Mouse (Mus musculus): ENCODE measurements at regions not wholly inside any gene's neighbourhood (a gene's known extent, or its start where the extent isn't known, plus 50 kb on each side); places are given as distances from the start of the nearest gene placed in this dataset.

DNA sequence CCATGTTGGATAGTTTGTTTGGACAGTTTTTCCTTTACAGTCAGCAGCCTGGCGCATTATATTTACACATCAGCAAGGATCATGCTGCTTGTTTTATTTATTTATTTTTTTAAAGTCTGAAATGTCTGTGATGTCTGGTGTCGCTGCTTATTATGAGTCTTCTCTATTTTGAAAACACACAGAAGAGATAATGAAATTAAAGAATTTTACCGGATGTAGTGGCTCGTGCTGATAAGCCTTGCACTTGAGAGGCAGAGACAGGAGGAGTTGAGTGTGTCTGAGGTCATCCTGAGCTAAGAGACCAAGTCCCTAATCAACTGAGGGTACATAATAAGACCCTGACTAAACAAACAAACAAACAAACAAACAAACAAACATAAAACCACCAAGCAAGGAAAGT is 402.6 kb upstream of the Slc30a5 start:
- 82% methylated on average over 4 of the region's 4 CpGs for whole genome bisulfite sequencing
- no peaks in the 10 kb centered on the region for H3K36me3 ChIP-seq (replicated peaks)
- no peak overlapping the region for H3K4me3 ChIP-seq
- no peaks in the 10 kb centered on the region for H3K9me3 ChIP-seq
- H3K4me2 ChIP-seq: no peak overlapping the region
- ATAC-seq (replicated peaks): no peak
- no peak overlapping the region for H3K9ac ChIP-seq
- H3K27me3 ChIP-seq (replicated peaks): no peaks in the 10 kb centered on the region
- no peak overlapping the region for H3K27ac ChIP-seq
- H3K4me1 ChIP-seq: peaks cover 20% of the 10 kb centered on the region

DNA sequence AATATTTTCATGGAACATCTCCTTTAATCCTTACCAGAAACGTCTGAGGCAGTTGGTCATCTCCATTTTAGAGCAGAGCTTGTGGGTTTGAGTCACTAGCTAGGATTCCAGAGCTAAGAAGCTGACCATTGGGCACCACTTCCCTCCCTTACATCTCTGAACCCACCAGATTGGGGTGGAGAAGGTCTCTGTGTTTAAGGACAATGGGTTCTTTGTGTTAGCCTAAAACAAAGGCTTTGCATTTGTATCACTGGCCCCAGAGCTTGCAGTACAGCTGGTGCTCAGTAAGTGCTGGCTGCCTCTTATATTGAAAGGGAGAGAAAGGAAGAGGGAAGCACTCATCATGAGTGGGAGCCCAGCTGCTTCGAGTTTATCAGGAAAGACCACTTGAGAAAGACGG is 401.9 kb upstream of the Slc30a5 start:
- no peak overlapping the region for H3K4me3 ChIP-seq
- H3K27ac ChIP-seq: no peak overlapping the region
- H3K27me3 ChIP-seq (replicated peaks): no peaks in the 10 kb centered on the region
- ATAC-seq (replicated peaks): no peak
- WGBS: 19% methylated on average over 3 of the region's 3 CpGs
- H3K9ac ChIP-seq: no peak overlapping the region
- H3K4me2 ChIP-seq: no peak overlapping the region
- no peaks in the 10 kb centered on the region for H3K36me3 ChIP-seq (replicated peaks)
- H3K4me1 ChIP-seq: peaks cover 20% of the 10 kb centered on the region
- H3K9me3 ChIP-seq: no peaks in the 10 kb centered on the region

DNA sequence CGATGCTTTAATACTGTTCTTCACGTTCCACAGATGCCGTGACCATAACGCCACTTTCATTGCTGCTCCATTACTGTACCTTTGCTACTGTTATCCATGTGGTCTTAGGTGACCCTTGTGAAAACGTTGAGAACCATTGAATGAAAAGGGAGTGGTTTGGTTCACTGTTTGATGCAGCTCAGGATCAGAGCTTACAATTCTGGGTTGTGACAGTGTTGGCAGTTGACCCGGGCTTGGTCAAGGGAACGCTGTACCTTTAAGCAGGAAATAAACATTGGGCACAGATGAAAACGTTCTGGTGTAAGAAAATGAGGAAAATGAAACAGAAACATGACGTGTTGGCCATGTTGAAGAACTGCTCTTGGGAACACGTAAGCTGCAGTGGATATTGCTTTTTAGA is 401.3 kb upstream of the Slc30a5 start:
- Histone ChIP-seq H3K36me3 (replicated peaks) (no peaks in the 10 kb centered on the region), H3K4me1 (peaks cover 20% of the 10 kb centered on the region), H3K4me3 (no peak overlapping the region), H3K9ac (no peak overlapping the region), H3K4me2 (peak overlapping the region; percentile 34; the same call in 1 of the 2 replicates), H3K27me3 (replicated peaks) (no peaks in the 10 kb centered on the region), H3K9me3 (no peaks in the 10 kb centered on the region), H3K27ac (no peak overlapping the region)
- ATAC-seq (replicated peaks): 0 out of 2 replicates have a peak, but pooled peaks have one; percentile 38
- 70% methylated on average over 10 of the region's 10 CpGs for WGBS

DNA sequence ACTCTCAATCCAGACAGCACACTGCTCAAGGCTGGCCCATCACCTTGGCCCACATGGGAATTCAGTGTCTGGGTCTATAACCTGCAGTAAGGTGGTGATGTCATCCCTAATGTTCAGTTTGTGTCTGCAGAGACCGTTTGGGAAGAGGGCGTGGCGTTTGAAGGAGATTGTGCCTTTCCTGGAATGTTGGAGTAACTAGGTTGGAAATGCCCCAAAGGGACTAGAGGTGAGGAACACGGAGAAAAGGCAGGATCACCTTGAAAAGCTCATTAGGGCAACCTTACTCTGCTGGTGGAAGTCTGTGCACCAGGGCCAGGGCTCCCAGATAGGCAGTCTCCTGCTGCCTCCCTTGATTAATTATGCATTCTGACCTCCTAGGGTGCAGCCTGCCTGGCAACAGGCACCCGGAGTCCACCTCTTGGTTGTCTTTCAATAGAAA is 400.6 kb upstream of the Slc30a5 start:
- H3K27ac ChIP-seq: peak overlapping the region; percentile 32
- peak overlapping the region; percentile 34 for H3K4me2 ChIP-seq
- H3K27me3 ChIP-seq (replicated peaks): no peaks in the 10 kb centered on the region
- H3K9me3 ChIP-seq: no peaks in the 10 kb centered on the region
- no peak overlapping the region for H3K9ac ChIP-seq
- ATAC-seq (replicated peaks): peak; percentile 77
- no peaks in the 10 kb centered on the region for H3K36me3 ChIP-seq (replicated peaks)
- WGBS: 23% methylated on average over 5 of the region's 5 CpGs
- peaks cover 20% of the 10 kb centered on the region for H3K4me1 ChIP-seq
- no peak overlapping the region for H3K4me3 ChIP-seq

DNA sequence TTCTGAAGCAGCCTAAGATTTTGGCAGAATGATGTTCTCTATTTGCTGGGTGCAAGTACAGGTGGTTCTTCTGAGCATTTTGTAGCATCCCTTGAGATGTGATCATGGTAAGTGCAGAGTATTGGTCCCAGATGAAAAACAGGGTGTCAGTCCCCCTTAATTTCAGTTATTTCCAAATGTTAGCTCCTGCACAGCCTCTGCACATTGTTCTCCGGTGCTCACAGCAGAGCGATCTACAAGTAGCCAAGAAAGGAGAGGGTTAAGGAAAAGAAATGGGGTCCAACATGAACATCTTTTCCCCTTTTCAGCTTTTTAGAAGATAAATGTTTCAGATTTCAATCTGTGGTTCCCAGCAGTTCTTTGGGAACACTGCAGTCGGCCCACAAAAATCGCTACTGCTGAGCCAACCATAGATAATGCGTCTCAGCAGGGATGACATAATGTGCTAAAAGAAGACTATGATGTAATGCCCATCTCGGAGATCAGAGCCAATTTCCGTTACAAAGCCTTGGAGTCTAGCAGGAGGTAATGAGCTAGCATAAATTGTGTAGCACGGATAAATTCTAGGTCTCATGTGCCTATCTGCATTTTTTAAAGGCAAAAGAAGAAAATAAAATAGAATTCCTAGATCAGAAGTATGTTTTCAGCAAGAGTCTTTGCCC is 400.1 kb upstream of the Slc30a5 start:
- H3K9me3 ChIP-seq: no peaks in the 10 kb centered on the region
- no peaks in the 10 kb centered on the region for H3K36me3 ChIP-seq (replicated peaks)
- peak; percentile 91 for ATAC-seq (replicated peaks)
- peaks cover 20% of the 10 kb centered on the region for H3K4me1 ChIP-seq
- 13% methylated on average over 8 of the region's 8 CpGs for WGBS
- no peak overlapping the region for H3K9ac ChIP-seq
- H3K27me3 ChIP-seq (replicated peaks): no peaks in the 10 kb centered on the region
- H3K4me3 ChIP-seq: no peak overlapping the region
- peak overlapping the region; percentile 32 for H3K27ac ChIP-seq
- peak overlapping the region; percentile 34; the same call in 1 of the 2 replicates for H3K4me2 ChIP-seq

DNA sequence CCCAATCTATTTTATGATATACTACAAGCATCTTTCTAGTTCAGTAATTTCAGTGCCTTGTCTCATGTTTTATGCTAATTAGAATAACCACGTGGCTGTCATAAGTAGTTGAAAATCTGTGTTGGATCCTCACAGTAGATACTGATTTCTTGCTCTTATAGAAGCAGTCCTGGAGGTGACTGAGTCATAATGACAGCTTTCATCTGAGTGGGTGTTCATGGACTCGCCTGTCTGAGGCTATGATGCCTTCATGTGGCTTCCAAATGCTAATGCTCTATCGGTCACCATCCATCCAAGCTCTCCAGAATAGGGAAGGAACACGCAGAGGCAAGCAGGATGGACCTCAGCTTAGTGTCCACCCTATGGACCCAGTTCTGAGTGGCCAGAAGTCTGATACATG is 396.6 kb upstream of the Slc30a5 start:
- Histone ChIP-seq H3K4me2 (no peak overlapping the region), H3K4me1 (peaks cover 20% of the 10 kb centered on the region), H3K27ac (no peak overlapping the region), H3K36me3 (replicated peaks) (no peaks in the 10 kb centered on the region), H3K9me3 (no peaks in the 10 kb centered on the region), H3K27me3 (replicated peaks) (no peaks in the 10 kb centered on the region), H3K4me3 (no peak overlapping the region), H3K9ac (no peak overlapping the region)
- WGBS: 81% methylated on average over 4 of the region's 4 CpGs
- no peak for ATAC-seq (replicated peaks)

DNA sequence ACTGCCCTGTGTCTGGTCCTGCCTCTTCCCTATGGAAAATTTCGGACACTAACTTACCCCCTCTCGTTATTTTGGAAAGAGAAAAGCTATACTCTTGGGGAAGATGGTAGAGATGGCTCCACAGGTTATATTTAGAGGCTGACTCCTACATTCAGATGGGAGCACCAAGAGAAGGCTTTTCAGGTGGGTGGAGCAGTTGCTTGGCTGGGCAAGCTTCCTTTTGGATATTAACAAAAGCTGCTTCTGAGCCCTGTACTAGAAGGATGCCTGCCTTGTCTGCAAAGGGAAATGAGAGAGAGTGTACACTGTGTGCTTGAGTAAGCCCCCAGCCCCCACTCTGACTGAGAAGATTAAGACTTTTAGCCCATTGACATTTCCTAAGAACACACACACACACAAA is 392.1 kb upstream of the Slc30a5 start:
- Histone ChIP-seq H3K4me2 (no peak overlapping the region), H3K9ac (no peak overlapping the region), H3K36me3 (replicated peaks) (no peaks in the 10 kb centered on the region), H3K27me3 (replicated peaks) (no peaks in the 10 kb centered on the region), H3K4me3 (no peak overlapping the region), H3K9me3 (no peaks in the 10 kb centered on the region), H3K27ac (no peak overlapping the region), H3K4me1 (no peaks in the 10 kb centered on the region)
- ATAC-seq (replicated peaks): no peak
- 94% methylated on average over 2 of the region's 2 CpGs for WGBS

DNA sequence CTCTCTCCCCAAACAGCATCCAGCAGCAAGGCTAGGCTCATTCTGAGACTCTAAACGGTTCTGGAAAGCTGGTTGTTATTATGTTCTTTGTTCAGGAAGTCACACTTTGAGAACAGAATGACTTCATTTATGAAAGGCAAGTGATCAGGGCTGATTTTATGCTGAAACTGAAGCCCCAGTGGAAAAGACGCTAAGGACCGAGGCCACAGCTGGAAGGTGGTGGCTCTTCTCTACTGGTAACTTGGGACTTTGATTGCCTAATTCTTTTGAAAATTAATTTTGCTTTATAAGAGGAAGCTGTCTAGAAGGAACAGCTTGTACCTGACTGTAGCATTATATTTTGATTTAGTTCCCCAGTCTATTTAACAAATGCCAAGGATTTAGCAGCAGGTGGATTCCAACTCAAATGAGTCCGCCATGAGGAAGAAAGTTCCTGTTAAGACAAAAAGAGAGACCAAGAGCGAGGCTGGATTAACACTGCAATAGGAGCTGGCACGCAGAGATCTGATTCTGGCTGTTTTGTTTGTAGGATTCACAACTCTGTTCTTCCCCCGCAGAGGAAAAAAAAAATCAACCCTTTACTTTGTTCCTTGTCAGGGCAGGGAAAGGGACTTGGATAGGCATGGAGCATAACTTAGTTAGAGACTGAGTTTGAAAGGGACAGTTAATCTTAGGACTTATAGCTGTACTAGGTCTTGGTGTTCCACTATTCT is 388.3 kb upstream of the Slc30a5 start:
- no peak for ATAC-seq (replicated peaks)
- no peak overlapping the region for H3K4me3 ChIP-seq
- WGBS: 63% methylated on average over 7 of the region's 7 CpGs
- H3K27me3 ChIP-seq (replicated peaks): no peaks in the 10 kb centered on the region
- H3K4me2 ChIP-seq: no peak overlapping the region
- H3K9me3 ChIP-seq: no peaks in the 10 kb centered on the region
- no peaks in the 10 kb centered on the region for H3K36me3 ChIP-seq (replicated peaks)
- H3K9ac ChIP-seq: no peak overlapping the region
- no peaks in the 10 kb centered on the region for H3K4me1 ChIP-seq
- H3K27ac ChIP-seq: no peak overlapping the region

DNA sequence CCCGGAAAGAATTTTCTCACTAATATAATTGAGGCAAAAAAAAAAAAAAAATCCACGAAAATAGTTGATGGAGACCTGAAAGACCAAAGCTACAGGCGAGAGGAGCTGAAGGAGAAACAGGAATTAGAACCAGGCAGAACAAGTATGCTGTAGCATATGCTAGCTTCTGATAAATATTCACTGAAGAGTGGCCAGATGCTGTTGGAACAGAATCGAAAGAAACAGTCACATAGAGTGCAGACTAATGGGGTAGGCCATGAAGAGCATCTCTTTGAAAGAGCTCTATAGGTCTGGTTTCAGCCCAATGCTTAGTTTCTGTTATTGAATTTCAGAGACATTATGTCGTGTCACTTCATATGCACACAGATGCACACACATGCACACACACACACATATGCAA is 386.3 kb upstream of the Slc30a5 start:
- no peak for ATAC-seq (replicated peaks)
- Histone ChIP-seq H3K4me3 (no peak overlapping the region), H3K9me3 (no peaks in the 10 kb centered on the region), H3K4me2 (no peak overlapping the region), H3K9ac (no peak overlapping the region), H3K36me3 (replicated peaks) (no peaks in the 10 kb centered on the region), H3K27ac (no peak overlapping the region), H3K4me1 (0 out of 2 replicates have a peak, but pooled peaks cover 5% of the 10 kb centered on the region), H3K27me3 (replicated peaks) (no peaks in the 10 kb centered on the region)
- WGBS: 82% methylated on average over 5 of the region's 5 CpGs

DNA sequence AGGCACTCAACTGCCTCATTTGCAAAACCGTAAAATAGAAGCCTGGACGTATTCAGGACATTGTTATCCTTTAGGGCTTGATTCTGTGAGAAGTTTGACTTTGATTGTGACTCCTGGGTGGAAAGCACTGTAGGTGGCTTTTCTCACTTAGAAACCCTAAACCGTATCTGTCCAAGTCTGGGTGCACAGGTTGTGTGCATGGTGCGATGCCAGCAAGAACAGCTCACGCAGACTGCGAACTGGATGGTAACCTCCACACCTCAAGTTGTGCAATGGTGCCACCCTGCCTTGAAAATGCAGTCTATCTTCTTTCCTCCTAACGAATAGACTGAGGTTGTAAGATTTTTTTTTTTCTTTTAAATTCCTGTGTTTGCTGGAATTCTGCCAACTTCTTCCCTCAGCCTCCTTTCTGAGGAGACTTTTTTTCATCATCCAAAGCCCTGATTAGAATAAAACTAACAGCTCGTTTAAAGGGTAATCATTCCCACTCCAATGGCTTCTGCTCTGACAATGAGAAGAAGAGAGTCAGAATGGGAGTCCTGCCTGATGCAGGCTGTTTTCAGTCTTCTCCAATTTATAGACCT is 383.8 kb upstream of the Slc30a5 start:
- Histone ChIP-seq H3K4me2 (no peak overlapping the region), H3K4me3 (no peak overlapping the region), H3K36me3 (replicated peaks) (no peaks in the 10 kb centered on the region), H3K27ac (no peak overlapping the region), H3K4me1 (peaks cover 10% of the 10 kb centered on the region; the same call in 1 of the 2 replicates), H3K9ac (no peak overlapping the region), H3K9me3 (no peaks in the 10 kb centered on the region), H3K27me3 (replicated peaks) (no peaks in the 10 kb centered on the region)
- WGBS: 69% methylated on average over 8 of the region's 8 CpGs
- ATAC-seq (replicated peaks): no peak; the same call in 1 of the 2 replicates

DNA sequence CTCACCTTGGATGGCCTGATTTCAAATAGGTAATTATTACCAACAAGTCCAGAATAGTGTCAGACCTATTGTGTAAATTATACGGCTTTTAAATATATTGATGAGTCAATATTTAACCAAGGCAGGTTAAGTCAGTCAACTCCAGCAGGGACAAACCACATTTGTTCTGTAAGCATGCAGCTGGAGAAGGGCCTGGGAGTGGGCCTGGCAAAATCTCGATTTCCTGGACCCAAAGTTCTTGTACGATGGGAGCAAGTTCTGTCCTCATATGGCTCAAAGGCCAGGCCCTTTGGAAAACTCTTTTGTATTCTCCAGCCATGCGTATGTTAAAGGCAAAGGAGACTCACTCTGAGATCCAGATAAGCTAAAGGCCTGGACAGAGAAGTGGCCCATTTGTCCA is 383.2 kb upstream of the Slc30a5 start:
- H3K27me3 ChIP-seq (replicated peaks): no peaks in the 10 kb centered on the region
- no peaks in the 10 kb centered on the region for H3K9me3 ChIP-seq
- peaks cover 10% of the 10 kb centered on the region; the same call in 1 of the 2 replicates for H3K4me1 ChIP-seq
- no peak overlapping the region for H3K4me3 ChIP-seq
- H3K27ac ChIP-seq: no peak overlapping the region
- no peaks in the 10 kb centered on the region for H3K36me3 ChIP-seq (replicated peaks)
- no peak overlapping the region for H3K9ac ChIP-seq
- WGBS: 81% methylated on average over 4 of the region's 4 CpGs
- H3K4me2 ChIP-seq: no peak overlapping the region
- no peak for ATAC-seq (replicated peaks)

DNA sequence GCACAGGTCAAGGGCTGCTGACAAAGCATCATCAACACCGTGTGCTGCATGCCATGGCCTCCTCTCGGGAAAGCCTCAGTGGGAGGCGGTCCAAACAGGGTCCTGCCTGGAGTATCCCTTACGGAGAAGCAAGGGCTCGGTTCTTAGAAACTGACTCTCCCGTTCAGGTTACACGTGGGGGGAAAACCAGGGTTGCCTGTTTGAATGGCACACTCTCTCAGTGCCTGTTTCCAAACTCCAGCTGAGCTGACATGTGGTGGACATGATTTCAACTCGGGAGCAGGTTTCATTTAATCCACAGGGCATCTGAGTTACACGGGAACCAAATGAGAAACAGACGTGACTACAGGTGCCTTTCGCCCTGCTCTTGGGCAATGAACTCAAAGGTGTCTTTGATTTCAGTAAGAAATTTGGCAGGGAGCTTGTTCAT is 382.6 kb upstream of the Slc30a5 start:
- no peaks in the 10 kb centered on the region for H3K9me3 ChIP-seq
- no peaks in the 10 kb centered on the region for H3K36me3 ChIP-seq (replicated peaks)
- no peak for ATAC-seq (replicated peaks)
- WGBS: 52% methylated on average over 11 of the region's 11 CpGs
- no peak overlapping the region for H3K9ac ChIP-seq
- no peaks in the 10 kb centered on the region for H3K27me3 ChIP-seq (replicated peaks)
- H3K4me1 ChIP-seq: peaks cover 10% of the 10 kb centered on the region; the same call in 1 of the 2 replicates
- no peak overlapping the region for H3K4me3 ChIP-seq
- no peak overlapping the region for H3K4me2 ChIP-seq
- no peak overlapping the region for H3K27ac ChIP-seq
